Mouse (Mus musculus): ENCODE measurements around the gene Chst11.
"Not testable (repeated sequence)": the region's sequence is repeated elsewhere in the genome, so short reads cannot be mapped to it uniquely, and the experiment has no call there.

Gene Chst11

DNA sequence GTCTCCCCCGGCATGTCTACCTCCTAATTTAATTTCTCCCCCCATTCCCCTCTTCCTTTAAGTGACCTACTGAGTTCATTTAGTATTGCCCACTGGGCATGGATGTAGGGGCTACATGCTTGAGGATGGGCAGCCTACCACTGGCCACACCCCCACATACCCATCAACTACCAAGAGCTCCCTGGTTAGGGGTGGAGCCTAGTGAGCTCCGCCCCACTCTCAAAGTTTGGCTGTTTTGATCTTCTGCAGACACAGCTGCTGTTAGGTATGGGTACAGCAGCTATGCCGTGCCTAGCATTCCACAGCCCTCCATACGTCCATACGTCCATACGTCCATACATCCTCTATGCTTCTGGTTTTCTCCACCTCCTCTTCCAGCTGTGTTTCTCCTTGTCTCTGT is 123.6 kb downstream of the Chst11 start:
- DNase-seq (ENCODE audit: low read depth, low spot score): no peak

- no peak for DNase-seq (ENCODE audit: low read depth, low spot score)
Measured at GRCm38 (mm10) chr10:83111046-83111445, 125.7 kb downstream of the Chst11 start.

DNA sequence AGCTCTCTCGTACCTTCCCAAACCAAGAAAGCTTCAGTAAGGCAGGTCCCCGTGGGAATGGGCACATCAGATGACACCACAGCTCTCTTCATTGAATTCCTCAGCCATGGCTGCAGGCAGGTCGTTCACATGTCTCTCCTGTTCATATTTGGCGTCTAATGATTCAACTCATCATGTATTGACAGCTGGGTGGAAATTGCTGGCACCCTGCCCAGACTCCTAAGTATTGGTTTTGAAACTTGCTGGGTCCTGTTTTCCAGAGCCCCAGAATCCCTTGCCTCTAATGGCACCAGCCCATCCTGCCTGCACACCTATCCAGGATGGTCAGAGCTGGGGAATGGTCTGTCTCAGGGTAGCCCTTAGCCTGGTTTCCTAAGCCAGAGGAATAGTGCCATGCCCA is 127.0 kb downstream of the Chst11 start:
- no peak for DNase-seq (ENCODE audit: low read depth, low spot score)

DNA sequence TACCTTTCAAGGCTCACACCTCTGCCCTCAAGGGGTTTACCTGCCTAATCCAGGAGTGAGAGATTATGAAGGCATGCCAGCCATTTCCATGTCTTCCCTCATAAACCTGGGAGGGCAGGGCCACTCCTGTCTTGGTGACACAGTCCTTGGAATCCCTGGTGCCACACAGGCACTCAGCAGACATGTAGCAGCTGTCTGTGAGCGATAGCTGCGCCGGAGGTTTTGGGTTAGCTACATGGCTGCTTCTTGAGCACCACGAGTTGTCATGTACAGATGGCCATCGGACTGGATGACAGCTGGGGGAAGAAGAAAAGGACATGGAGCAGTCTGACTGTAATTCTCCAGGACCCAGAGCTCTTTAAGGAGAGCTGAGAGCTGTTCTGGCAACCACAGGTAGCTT is 129.3 kb downstream of the Chst11 start:
- no peak for DNase-seq (ENCODE audit: low read depth, low spot score)

DNA sequence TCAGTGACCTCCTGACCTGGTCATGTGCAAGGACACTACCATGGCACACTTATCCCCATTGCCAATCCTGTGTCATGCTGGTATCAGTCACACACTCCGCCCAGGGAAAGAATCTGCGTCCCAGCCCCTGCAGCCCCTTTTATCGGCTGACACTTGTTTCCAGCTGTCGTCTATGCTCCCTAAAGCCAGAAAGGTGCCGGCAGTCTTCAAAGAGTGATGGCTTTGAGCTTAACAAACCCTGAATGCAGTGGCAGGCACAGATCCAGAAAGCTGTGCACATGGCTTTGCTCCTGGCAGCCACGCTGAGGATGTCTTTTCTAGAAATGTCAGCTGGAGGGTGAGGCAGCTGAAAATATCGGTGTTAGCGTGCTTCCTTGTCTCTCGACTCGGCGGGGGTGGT is 131.6 kb downstream of the Chst11 start:
- no peak for DNase-seq (ENCODE audit: low read depth, low spot score)

DNA sequence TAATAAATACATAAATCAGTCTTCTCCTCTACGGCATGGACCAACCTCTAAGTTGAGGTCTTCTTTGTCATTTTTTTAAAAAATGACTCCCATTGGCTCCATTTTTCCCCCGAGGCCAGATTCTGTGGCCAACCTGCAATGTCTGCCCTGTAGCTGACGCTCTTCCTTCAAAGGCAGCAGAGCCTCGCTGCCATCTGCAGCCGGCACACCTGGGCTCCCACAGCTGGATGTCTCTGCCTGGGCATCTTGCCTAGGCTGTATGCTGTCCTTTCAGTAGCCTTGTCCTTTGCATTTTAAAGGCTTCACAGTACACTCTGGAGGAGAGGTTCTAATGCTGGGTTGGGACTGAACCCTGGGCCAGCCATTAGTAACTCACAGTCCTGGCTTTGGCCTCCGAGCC is 132.6 kb downstream of the Chst11 start:
- no peak for DNase-seq (ENCODE audit: low read depth, low spot score)

DNA sequence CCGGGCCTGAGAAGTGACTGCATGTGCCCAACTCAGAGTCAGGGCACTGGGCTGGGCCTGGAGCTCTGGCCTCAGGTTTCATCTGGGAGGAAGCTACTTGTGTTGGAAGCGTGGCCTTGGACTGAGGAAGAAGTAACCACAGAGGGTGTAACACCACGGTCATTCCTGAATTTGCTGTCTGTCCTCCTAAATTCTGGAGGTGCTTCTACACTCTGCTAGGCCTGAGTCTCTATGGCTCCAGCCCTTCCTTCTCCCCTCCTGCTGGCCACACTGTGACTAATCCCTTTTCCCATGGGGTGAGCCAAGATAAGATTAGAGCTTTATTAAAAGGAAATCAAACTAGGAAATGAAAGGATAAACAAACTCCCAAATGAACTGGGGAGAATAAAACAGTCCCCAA is 133.3 kb downstream of the Chst11 start:
- no peak for DNase-seq (ENCODE audit: low read depth, low spot score)

DNA sequence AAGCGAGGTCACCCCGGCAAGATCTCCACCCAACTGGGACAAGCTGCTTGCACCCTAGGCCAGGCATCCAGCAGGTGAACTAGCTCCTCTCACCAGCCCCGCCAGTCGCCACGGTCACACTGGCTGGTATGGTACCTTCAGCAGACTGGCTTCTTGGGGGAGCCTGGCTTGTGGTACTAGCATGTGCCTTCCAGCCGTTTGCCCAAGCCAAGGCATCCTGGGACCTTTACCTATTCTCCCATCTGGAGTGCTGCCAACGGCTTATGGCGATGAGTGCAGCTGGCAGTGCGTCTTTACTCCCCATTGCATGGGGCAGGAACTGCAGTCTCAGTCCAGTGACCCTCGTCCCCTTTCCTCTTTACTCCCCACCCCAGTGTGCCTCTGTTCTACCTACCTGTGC is 133.7 kb downstream of the Chst11 start:
- DNase-seq (ENCODE audit: low read depth, low spot score): no peak

DNA sequence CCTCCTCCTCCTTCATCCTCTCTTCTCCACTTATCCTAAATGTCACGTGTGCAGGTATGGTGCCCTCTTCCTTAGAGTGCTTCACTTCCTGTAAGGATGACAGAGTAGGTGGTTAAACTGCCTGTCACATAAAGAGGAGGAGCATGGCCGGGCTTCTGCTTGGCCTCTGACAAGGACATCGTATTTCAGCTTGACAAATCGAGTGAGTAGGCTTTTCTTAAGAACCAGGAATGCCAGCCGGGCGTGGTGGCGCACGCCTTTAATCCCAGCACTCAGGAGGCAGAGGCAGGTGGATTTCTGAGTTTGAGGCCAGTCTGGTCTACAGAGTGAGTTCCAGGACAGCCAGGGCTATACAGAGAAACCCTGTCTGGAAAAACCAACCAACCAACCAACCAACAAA is 134.2 kb downstream of the Chst11 start:
- DNase-seq (ENCODE audit: low read depth, low spot score): not testable (repeated sequence)

DNA sequence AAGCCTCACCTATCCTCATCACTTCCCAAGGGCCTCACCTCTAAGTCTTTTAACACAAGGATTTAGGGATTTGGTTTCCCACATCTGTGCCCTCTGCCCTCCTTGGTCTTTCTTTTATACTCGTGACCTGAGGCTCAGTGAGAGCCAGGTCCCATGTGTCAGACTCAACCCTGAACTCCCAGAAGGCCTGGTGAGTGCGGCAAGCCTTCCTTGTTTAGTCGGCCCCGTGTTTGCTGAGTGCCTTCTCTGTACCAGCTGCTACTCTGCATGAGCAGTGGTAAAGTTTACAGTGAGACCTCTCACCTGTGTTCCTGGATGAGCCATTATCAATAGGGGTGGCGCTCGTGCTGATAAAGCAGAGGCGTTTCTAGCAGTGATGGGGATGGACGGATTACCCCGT is 134.6 kb downstream of the Chst11 start:
- no peak for DNase-seq (ENCODE audit: low read depth, low spot score)

DNA sequence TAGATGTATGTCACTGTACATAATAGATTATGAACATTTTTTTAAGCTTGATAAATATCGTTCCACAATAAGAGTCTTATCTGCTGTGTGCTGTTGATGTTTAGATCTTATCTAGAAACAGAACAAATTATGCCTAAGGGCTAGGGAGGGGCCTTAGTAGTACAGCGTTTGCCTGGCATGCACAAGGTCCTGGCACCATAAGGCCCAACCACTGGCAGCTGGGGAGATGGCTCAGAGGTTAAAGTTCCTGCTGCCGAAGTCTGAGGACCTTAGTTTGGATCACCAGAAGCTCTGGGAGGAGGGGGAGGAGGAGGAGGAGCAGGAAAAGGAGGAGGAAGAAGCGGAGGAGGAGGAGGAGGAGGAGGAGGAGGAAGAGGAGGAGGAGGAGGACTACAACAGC is 135.6 kb downstream of the Chst11 start:
- no peak for DNase-seq (ENCODE audit: low read depth, low spot score)

DNA sequence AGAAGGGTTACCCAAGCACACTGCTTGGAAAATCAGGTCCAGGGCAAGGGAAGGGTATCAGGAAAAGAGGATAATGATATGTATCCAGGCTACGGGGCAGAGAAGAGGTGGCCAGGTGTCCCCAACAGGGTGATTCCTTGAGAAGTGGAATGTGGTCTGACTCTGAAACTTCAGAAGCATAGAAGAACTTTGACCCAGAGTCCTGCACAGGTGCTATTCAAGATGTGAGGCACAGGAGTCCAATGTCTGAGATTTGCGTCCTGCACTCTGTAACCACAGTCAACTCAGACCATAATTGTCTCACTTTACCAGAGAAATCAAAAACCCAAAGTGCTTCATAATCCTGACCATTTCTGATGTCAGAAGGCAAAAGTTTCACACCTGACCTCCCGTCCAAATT is 139.3 kb downstream of the Chst11 start:
- no peak for DNase-seq (ENCODE audit: low read depth, low spot score)

DNA sequence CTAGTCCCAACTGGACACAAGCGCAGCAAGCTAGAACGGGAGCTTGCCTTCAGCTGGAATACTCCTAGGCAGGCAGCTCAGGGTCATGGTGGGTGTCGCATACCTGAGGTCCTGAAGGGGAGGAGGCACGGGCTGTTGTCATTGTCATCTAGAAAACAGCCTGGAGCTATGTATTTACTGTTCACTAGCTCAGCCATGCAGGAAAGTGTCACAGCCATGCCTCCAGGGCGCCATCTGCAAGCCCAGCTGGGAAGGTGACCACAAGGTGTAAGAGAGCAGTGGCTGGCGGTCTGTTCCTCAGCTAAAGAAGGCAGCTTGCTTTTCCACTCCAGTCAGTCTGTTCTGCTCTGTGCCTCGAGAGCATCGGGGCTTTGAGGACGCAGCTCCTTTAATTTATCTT is 141.1 kb downstream of the Chst11 start:
- DNase-seq (ENCODE audit: low read depth, low spot score): no peak

GRCm38 (mm10) chr10:83128435-83128834 is 143.1 kb downstream of the Chst11 start:
- DNase-seq (ENCODE audit: low read depth, low spot score): no peak

DNA sequence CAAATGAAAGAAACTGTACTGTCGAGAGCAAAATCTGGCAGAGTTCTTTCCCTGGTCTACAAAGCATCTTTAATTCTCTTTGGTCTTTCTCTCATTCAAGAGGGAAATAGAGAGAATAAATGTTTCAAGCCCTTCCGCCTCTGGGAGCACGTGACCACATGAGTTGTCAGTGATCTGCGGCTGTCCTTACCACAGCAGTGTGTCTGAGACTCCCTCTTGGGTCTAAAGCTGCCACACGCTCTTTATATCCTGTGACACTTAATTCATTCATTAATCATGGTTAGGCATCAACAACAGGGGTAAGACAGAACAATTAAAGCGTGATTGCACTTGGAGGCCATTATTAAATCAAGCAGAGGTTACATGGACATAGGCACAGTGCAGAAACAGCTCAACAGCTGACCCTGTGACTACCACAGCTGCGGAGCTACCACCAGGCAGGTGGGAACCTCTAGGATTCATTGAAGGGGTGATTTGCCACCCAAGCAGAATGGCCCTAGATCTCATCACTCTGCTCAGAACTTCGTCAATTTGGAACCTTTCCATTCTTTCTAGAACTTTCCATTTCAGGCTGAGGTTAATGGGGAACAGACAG is 144.4 kb downstream of the Chst11 start:
- DNase-seq (ENCODE audit: low read depth, low spot score): no peak

DNA sequence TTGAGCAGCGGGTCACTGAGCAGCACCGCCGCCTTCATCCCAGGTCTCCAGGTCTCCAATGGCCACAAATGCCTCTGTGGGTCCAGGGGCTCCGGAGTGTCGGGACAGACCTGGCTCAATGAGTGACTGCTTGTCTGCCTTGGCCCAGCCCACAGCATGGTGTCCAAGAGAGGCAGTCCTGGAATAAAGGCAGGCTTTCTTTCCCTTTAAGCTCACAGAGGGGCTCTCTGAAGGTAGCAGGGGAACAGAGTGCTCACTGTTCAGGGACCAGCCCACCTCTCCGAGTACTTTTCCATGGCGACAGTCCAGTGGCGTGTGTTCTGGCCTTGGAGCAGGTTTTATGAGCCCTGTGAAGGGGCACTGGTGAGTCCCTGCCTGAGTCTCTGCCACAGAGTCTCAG is 145.3 kb downstream of the Chst11 start:
- DNase-seq (ENCODE audit: low read depth, low spot score): no peak

GRCm38 (mm10) chr10:83131884-83132283 is 146.6 kb downstream of the Chst11 start:
- no peak for DNase-seq (ENCODE audit: low read depth, low spot score)

- DNase-seq (ENCODE audit: low read depth, low spot score): no peak
Measured at GRCm38 (mm10) chr10:83133866-83134570, 148.7 kb downstream of the Chst11 start.

DNA sequence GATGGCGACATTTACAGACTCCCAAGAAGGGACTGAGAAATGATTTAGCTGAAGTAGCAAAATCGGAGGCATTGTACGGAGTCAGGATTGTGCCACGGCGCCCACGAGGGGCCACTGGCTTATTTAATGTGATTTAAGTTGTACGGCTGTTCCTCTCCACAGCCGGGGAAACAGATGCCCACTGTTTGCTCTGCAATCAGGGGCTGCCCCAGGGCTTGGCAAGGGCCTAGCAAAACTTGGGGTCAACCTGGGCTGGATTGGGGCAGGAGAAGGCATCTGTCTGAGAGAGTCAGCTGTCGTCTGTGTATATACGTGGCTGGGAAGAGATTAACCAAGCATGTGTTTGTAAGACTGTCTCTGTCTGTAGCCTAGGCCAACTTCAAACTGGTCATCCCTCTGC is 149.6 kb downstream of the Chst11 start:
- no peak for DNase-seq (ENCODE audit: low read depth, low spot score)

- no peak for DNase-seq (ENCODE audit: low read depth, low spot score)
Measured at GRCm38 (mm10) chr10:83135963-83136362, 150.7 kb downstream of the Chst11 start.

DNA sequence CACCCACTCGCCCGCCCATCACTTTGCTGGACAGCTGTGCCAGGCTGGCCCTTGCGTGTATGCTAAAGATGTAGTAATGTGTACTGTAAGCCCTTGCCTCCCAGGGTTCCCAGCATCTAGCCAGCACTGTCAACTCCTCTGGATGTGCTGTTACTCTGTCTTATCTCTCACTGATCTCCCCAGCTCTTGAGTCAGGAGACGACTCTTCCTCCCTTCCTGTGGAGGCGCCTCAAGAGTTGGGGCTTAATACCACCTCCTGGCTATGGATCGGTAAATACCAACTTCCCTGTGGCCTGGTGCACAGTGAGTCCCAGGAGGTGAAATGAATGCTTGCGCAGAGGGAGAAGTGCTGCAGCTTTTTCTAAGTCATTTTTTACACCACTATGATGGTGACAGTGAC is 151.8 kb downstream of the Chst11 start:
- no peak for DNase-seq (ENCODE audit: low read depth, low spot score)

GRCm38 (mm10) chr10:83139276-83139675 is 154.0 kb downstream of the Chst11 start:
- no peak for DNase-seq (ENCODE audit: low read depth, low spot score)

GRCm38 (mm10) chr10:83140258-83140936 is 155.1 kb downstream of the Chst11 start:
- DNase-seq (ENCODE audit: low read depth, low spot score): no peak
